Mouse (Mus musculus) lung, postnatal 0 days (tissue): ENCODE measurements around the gene Vmn1r95. TPM values are rescaled to one million over a fixed set of nuclear protein-coding genes. Genes with fewer than 3 reads are reported as not detected.
"Not testable (repeated sequence)": the region's sequence is repeated elsewhere in the genome, so short reads cannot be mapped to it uniquely, and the experiment has no call there.

Source experiments
- ATAC-seq: fragments of 200-750 bp; cut with Nextera tagmentation; 2 replicates; pipeline ENCODE4 v1.8.0; 2017; ENCODE audit warnings: moderate library complexity
- DNase-seq: peaks from one replicate; pipeline ENCODE4 v3.0.0-alpha.2; 2016; ENCODE audit warnings: low spot score
- H3K27ac ChIP-seq: fragments of 300-500 bp; sonication (generic); 2 replicates; pipeline ENCODE4 v1.5.1; 2014; ENCODE audit warnings: antibody characterized with exemption, mild to moderate bottlenecking, low read length, mixed read lengths
- H3K27me3 ChIP-seq: fragments of 300-500 bp; sonication (generic); replicated peaks from 2 replicates; pipeline ENCODE4 v1.6.1; 2014; ENCODE audit warnings: low read length, mixed read lengths; ENCODE audit not compliant: insufficient read depth
- H3K36me3 ChIP-seq: fragments of 300-500 bp; sonication (generic); 2 replicates; pipeline ENCODE4 v1.6.1; 2014; ENCODE audit warnings: low read length, mixed read lengths; ENCODE audit not compliant: insufficient read depth
- H3K4me1 ChIP-seq: fragments of 300-500 bp; sonication (generic); 2 replicates; pipeline ENCODE4 v1.6.1; 2014; ENCODE audit warnings: antibody characterized with exemption, low read depth, low read length, mixed read lengths; ENCODE audit not compliant: insufficient read depth
- H3K4me2 ChIP-seq: fragments of 300-500 bp; sonication (generic); replicated peaks from 2 replicates; pipeline ENCODE4 v1.6.1; 2014; ENCODE audit warnings: low read depth, mild to moderate bottlenecking, low read length, moderate library complexity, mixed read lengths
- H3K4me3 ChIP-seq: fragments of 300-500 bp; sonication (generic); 2 replicates; pipeline ENCODE4 v1.5.1; 2014; ENCODE audit warnings: low read depth, low read length
- H3K9ac ChIP-seq: fragments of 300-500 bp; sonication (generic); replicated peaks from 2 replicates; pipeline ENCODE4 v1.6.1; 2014; ENCODE audit warnings: low read depth, mild to moderate bottlenecking
- H3K9me3 ChIP-seq: fragments of 300-500 bp; sonication (generic); 2 replicates; pipeline ENCODE4 v1.6.1; 2016; ENCODE audit warnings: low read length, mixed read lengths
- WGBS: fragments of 180-500 bp; shearing (Covaris S2); extraction: QIAGEN DNeasy Blood & Tissue Kit; methylation state at CpG from one replicate; pipeline ENCODE4 v1.1.7; 2014; 5-methylcytosine and 5-hydroxymethylcytosine counted together
- polyA plus RNA-seq: library from polyadenylated mRNA; unstranded; fragments of >200 nt; fragmentation: Nextera tagmentation; extraction: Ambion mirVana; gene quantifications from 2 replicates; pipeline ENCODE4 v1.2.1, GENCODE M21; 2015

Vmn1r95 gene
- polyA plus RNA-seq: not detected in 2 replicates

GRCm38 (mm10) chr7:20193410-20193809, at the start of gene Vmn1r95:
Gene Vmn1r95 (plus strand): TSS chr7:20193710.
- H3K36me3 ChIP-seq, H3K9me3 ChIP-seq, DNase-seq, H3K4me2 ChIP-seq, H3K9ac ChIP-seq, H3K27ac ChIP-seq, H3K4me3 ChIP-seq, H3K27me3 ChIP-seq, H3K4me1 ChIP-seq, ATAC-seq: not testable (repeated sequence)
- no CpG with 5 or more reads among the region's 3 CpGs for WGBS

GRCm38 (mm10) chr7:20168277-20168676, 25.2 kb upstream of the Vmn1r95 start, which contains the start of gene Vmn1r94:
Gene Vmn1r94 (minus strand): TSS chr7:20168377.
- DNase-seq, H3K9me3 ChIP-seq, H3K27ac ChIP-seq, H3K4me2 ChIP-seq, H3K27me3 ChIP-seq, H3K36me3 ChIP-seq, H3K4me3 ChIP-seq, ATAC-seq, H3K9ac ChIP-seq, H3K4me1 ChIP-seq: not testable (repeated sequence)
- no CpG with 5 or more reads among the region's 3 CpGs for WGBS

GRCm38 (mm10) chr7:20205507-20205906, 12.0 kb downstream of the Vmn1r95 start, which contains the start of gene Gm6164:
Gene Gm6164 (minus strand): TSS chr7:20205607.
- not testable (repeated sequence) for H3K36me3 ChIP-seq, ATAC-seq, H3K9ac ChIP-seq, H3K9me3 ChIP-seq, DNase-seq, H3K27ac ChIP-seq, H3K4me2 ChIP-seq, H3K4me3 ChIP-seq, H3K4me1 ChIP-seq, H3K27me3 ChIP-seq
- WGBS: no CpG with 5 or more reads among the region's 2 CpGs

GRCm38 (mm10) chr7:20233728-20234127, 40.2 kb downstream of the Vmn1r95 start, which contains the start of gene Gm4498:
Gene Gm4498 (minus strand): TSS chr7:20233828.
- not testable (repeated sequence) for ATAC-seq, H3K4me2 ChIP-seq, H3K9me3 ChIP-seq, H3K4me3 ChIP-seq, H3K27ac ChIP-seq, H3K27me3 ChIP-seq, H3K4me1 ChIP-seq, H3K9ac ChIP-seq, H3K36me3 ChIP-seq, DNase-seq
- no CpG with 5 or more reads among the region's 2 CpGs for WGBS

Other genes with a start within 250 kb of the Vmn1r95 start
- 0.70 and 0.90 TPM in 2 replicates for gene Igsf23, start 243.0 kb upstream of the Vmn1r95 start, polyA plus RNA-seq
- gene Ceacam20, start 228.3 kb upstream of the Vmn1r95 start, polyA plus RNA-seq: not detected in 2 replicates
- 0.06 TPM in 1 of 2 replicates, not detected in the other for gene Nlrp9b, start 202.2 kb upstream of the Vmn1r95 start, polyA plus RNA-seq
- not detected in 2 replicates for gene Vmn1r91, start 94.0 kb upstream of the Vmn1r95 start, polyA plus RNA-seq
- gene Gm16442, start 71.1 kb upstream of the Vmn1r95 start, polyA plus RNA-seq: not detected in 2 replicates
- not detected in 2 replicates for gene Vmn1r93, start 54.6 kb upstream of the Vmn1r95 start, polyA plus RNA-seq
- gene Vmn1r94, start 25.3 kb upstream of the Vmn1r95 start, polyA plus RNA-seq: not detected in 2 replicates
- not detected in 2 replicates for gene Gm6164, start 11.9 kb downstream of the Vmn1r95 start, polyA plus RNA-seq
- gene Gm4498, start 40.1 kb downstream of the Vmn1r95 start, polyA plus RNA-seq: not detected in 2 replicates
- gene Gm5890, start 69.1 kb downstream of the Vmn1r95 start, polyA plus RNA-seq: not detected in 2 replicates
- not detected in 2 replicates for gene Gm4133, start 140.4 kb downstream of the Vmn1r95 start, polyA plus RNA-seq
- gene Gm5728, start 181.7 kb downstream of the Vmn1r95 start, polyA plus RNA-seq: not detected in 2 replicates
- gene Vmn1r100, start 224.2 kb downstream of the Vmn1r95 start, polyA plus RNA-seq: not detected in 2 replicates
- not detected in 2 replicates for gene Vmn1r101, start 248.9 kb downstream of the Vmn1r95 start, polyA plus RNA-seq